Mouse (Mus musculus) limb, embryonic 14.5 days (tissue): ENCODE measurements around the gene Ptk6. TPM values are rescaled to one million over a fixed set of nuclear protein-coding genes. Genes with fewer than 3 reads are reported as not detected.

Experiments used
- ATAC-seq: fragments of 200-750 bp; cut with Nextera tagmentation; 2 replicates; pipeline ENCODE4 v1.8.0; 2017; ENCODE audit warnings: low read depth, moderate number of reproducible peaks, moderate TSS enrichment; ENCODE audit not compliant: low FRiP score
- DNase-seq: peaks from one replicate; pipeline ENCODE4 v3.0.0-alpha.2; 2015; ENCODE audit warnings: low spot score
- H3K27ac ChIP-seq: fragments of 300-500 bp; sonication (generic); replicated peaks from 2 replicates; pipeline ENCODE4 v1.5.1; 2014; ENCODE audit warnings: low read depth, mild to moderate bottlenecking, low read length, moderate library complexity, mixed read lengths
- H3K27me3 ChIP-seq: fragments of 300-500 bp; sonication (generic); 2 replicates; pipeline ENCODE4 v1.6.1; 2014; ENCODE audit warnings: low read length, mixed read lengths; ENCODE audit not compliant: control insufficient read depth, insufficient read depth
- H3K36me3 ChIP-seq: fragments of 300-500 bp; sonication (generic); 2 replicates; pipeline ENCODE4 v1.6.1; 2014; ENCODE audit warnings: mild to moderate bottlenecking, low read length, moderate library complexity, mixed read lengths; ENCODE audit not compliant: control insufficient read depth, insufficient read depth
- H3K4me1 ChIP-seq: fragments of 300-500 bp; sonication (generic); 2 replicates; pipeline ENCODE4 v1.6.1; 2014; ENCODE audit warnings: antibody characterized with exemption, low read length, mixed read lengths; ENCODE audit not compliant: control insufficient read depth, insufficient read depth
- H3K4me2 ChIP-seq: fragments of 300-500 bp; sonication (generic); replicated peaks from 2 replicates; pipeline ENCODE4 v1.6.1; 2014; ENCODE audit warnings: low read depth, mild to moderate bottlenecking, low read length, moderate library complexity; ENCODE audit not compliant: severe bottlenecking
- H3K4me3 ChIP-seq: fragments of 300-500 bp; sonication (generic); replicated peaks from 2 replicates; pipeline ENCODE4 v1.5.1; 2014; ENCODE audit warnings: low read length
- H3K9ac ChIP-seq: fragments of 300-500 bp; sonication (generic); 2 replicates; pipeline ENCODE4 v1.6.1; 2014; ENCODE audit warnings: mild to moderate bottlenecking, low read depth, low read length, moderate library complexity; ENCODE audit not compliant: severe bottlenecking
- H3K9me3 ChIP-seq: fragments of 300-500 bp; sonication (generic); 2 replicates; pipeline ENCODE4 v1.6.1; 2016; ENCODE audit warnings: low read length; ENCODE audit not compliant: control insufficient read depth
- POLR2A ChIP-seq: fragments of 200-500 bp; IDR thresholded peaks from 2 replicates; pipeline ENCODE4 v1.8.0; 2012; ENCODE audit warnings: inconsistent platforms, mild to moderate bottlenecking, moderate library complexity, borderline replicate concordance; ENCODE audit not compliant: insufficient read depth, insufficient read length; ENCODE audit errors: extremely low read depth
- WGBS: fragments of 180-500 bp; shearing (Covaris S2); extraction: QIAGEN DNeasy Blood & Tissue Kit; methylation state at CpG from one replicate; pipeline ENCODE4 v1.1.7; 2014; 5-methylcytosine and 5-hydroxymethylcytosine counted together
- polyA plus RNA-seq, 2 experiments: library from polyadenylated mRNA; depleted of rRNA in 1 of 2; stranded (reverse) in 1 of 2; unstranded in 1 of 2; fragments of >200 nt; fragmentation: Nextera tagmentation in 1 of 2; extraction: Ambion mirVana in 1 of 2; gene quantifications; 2 replicates each; pipeline versions ENCODE4 v1.2.1 to v1.2.3; 2012 to 2014

The Ptk6 gene
- polyA plus RNA-seq, 2 experiments, result 0.10 to 0.19 TPM

- Histone ChIP-seq H3K36me3 (peaks cover 3% of the 10 kb centered on the region; the same call in 1 of the 2 replicates), H3K4me2 (peak overlapping the region; percentile 61), H3K27me3 (no peaks in the 10 kb centered on the region), H3K9ac (no peak overlapping the region), H3K4me1 (peaks cover 6% of the 10 kb centered on the region), H3K27ac (no peak overlapping the region), H3K4me3 (peak overlapping the region; percentile 49), H3K9me3 (no peaks in the 10 kb centered on the region)
- TF ChIP-seq POLR2A, result no peak
- ATAC-seq, result no peak
- DNase-seq, result no peak
- 57% methylated on average over 3 of the region's 3 CpGs for WGBS
These were observed 39.7 kb upstream of the Ptk6 start for GRCm38 (mm10) chr2:181242314-181242665.

DNA sequence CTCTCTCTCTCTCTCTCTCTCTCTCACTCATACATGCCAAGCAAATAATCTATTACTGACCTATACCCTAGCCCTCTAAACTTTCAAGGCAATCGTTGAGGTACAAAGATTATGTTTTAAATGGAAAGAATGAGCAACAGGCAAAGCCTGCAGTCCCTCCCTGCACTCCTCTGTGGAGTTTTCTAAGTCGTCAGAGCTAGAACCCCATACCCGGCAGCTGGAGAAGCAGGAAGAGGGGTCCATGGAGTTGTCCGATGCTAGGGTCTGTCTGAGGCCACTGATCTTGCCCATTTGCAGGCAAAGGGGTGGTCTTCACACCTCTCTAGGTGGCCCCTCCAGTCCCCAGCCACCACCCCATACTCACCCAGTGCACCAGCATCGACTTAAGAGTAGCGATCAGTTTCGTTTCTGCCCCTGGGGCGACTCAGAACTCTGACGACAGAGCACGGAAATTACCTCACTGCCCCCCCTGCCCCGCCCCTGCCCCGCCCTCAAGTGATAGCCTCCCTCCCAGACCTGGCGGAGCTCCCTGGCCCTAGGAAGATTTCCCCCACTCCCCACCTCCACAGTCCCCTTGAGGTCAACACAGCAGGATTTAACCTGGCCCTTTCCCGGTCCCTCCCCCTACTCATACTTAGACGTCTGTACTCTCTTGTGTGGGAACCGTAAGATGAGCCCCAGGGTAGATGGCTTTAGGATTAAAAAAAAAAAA lies 39.2 kb upstream of the Ptk6 start, which contains the start of gene Helz2:
Gene Helz2, minus strand, starts transcription at position 426 of the 712 bp plus-strand sequence.
- DNase-seq (peak; percentile 42), ATAC-seq (peak; percentile 59; the same call in 1 of the 2 replicates)
- Histone ChIP-seq H3K27me3 (no peaks in the 10 kb centered on the region), H3K9ac (peak within 1 kb of the TSS; percentile 66), H3K36me3 (peaks cover 4% of the 10 kb centered on the region; the same call in 1 of the 2 replicates), H3K4me1 (peaks cover 6% of the 10 kb centered on the region), H3K4me2 (peak within 1 kb of the TSS; percentile 61), H3K9me3 (no peaks in the 10 kb centered on the region), H3K4me3 (peak within 1 kb of the TSS; percentile 49), H3K27ac (no peak within 1 kb of the TSS)
- TF ChIP-seq POLR2A, result no peak
- WGBS, result 5% methylated on average over 14 of the region's 16 CpGs

DNA sequence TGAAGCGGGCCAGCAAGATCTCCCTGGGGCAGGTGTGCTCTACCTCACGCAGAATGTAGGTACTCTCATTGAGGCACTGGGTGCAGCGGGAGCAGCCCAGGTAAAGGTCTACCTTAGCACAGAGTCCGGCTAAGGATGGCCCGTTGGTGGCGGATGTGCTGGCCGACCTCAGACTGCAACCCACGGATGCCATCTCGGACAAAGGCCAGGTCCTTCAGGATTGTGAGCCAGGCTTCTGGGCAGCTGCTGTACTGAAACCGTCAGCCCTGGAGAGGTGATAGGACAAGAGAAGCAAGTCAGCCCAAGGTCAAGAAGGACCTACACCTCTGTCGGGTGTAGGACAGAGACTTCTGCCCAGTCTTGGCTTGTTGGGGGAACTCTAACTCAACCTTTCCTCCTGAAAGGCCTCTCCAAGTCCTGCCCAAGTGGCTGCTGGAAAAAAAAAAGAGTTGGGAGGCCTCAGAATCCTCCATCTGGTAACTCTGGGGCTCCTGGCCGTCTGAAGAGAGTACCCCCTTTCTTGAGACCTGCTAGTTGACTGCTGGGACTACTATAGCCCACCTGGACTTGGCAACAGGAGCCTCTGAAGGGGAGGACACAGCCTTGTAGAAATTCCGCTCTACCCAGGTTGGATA lies 38.3 kb upstream of the Ptk6 start:
- WGBS, result 91% methylated on average over 13 of the region's 13 CpGs

GRCm38 (mm10) chr2:181239261-181239660 lies 36.7 kb upstream of the Ptk6 start:
- 90% methylated on average over 9 of the region's 9 CpGs for WGBS
- no peak overlapping the region for H3K4me2 ChIP-seq
- H3K9ac ChIP-seq, result no peak overlapping the region

More for the DNA sequence above, 38.3 kb upstream of the Ptk6 start:
- TF ChIP-seq POLR2A, result no peak
- Histone ChIP-seq H3K4me3 (peak overlapping the region; percentile 49), H3K36me3 (peaks cover 4% of the 10 kb centered on the region; the same call in 1 of the 2 replicates), H3K27me3 (no peaks in the 10 kb centered on the region), H3K9me3 (no peaks in the 10 kb centered on the region), H3K4me2 (peak overlapping the region; percentile 61), H3K4me1 (peaks cover 6% of the 10 kb centered on the region), H3K9ac (no peak overlapping the region; the same call in 1 of the 2 replicates), H3K27ac (no peak overlapping the region)
- ATAC-seq (no peak), DNase-seq (no peak)

GRCm38 (mm10) chr2:181238861-181239260 lies 36.3 kb upstream of the Ptk6 start:
- DNase-seq (no peak), ATAC-seq (no peak)
- Histone ChIP-seq H3K9ac (no peak overlapping the region), H3K36me3 (peaks cover 4% of the 10 kb centered on the region; the same call in 1 of the 2 replicates), H3K9me3 (no peaks in the 10 kb centered on the region), H3K27me3 (no peaks in the 10 kb centered on the region), H3K27ac (no peak overlapping the region), H3K4me2 (no peak overlapping the region), H3K4me3 (no peak overlapping the region), H3K4me1 (peaks cover 6% of the 10 kb centered on the region)
- TF ChIP-seq POLR2A, result no peak
- 72% methylated on average over 2 of the region's 2 CpGs for WGBS

More at GRCm38 (mm10) chr2:181239261-181239660, 36.7 kb upstream of the Ptk6 start:
- H3K27ac ChIP-seq, result no peak overlapping the region
- peaks cover 4% of the 10 kb centered on the region; the same call in 1 of the 2 replicates for H3K36me3 ChIP-seq
- no peak for TF ChIP-seq POLR2A
- no peaks in the 10 kb centered on the region for H3K9me3 ChIP-seq
- H3K4me3 ChIP-seq, result no peak overlapping the region
- peaks cover 6% of the 10 kb centered on the region for H3K4me1 ChIP-seq
- DNase-seq (no peak), ATAC-seq (no peak)
- no peaks in the 10 kb centered on the region for H3K27me3 ChIP-seq
